Mouse (Mus musculus): ENCODE data around the gene Disp1.

GRCm38 (mm10) chr1:183043161-183043812 is 178.0 kb downstream of the Disp1 start:
- no peak for TF ChIP-seq MYOD1 (IDR thresholded peaks at IDR 0.05; ENCODE audit: control insufficient read depth, insufficient read length, low read depth)
- no peak for TF ChIP-seq CTCF (IDR thresholded peaks at IDR 0.05; ENCODE audit: control insufficient read depth, insufficient read depth, insufficient read length)
- TF ChIP-seq MAX (IDR thresholded peaks at IDR 0.05), result no peak
- TF ChIP-seq MYOG (IDR thresholded peaks at IDR 0.05; ENCODE audit: control insufficient read depth, extremely low read depth, insufficient read length), result no peak
- no peak for TF ChIP-seq FOSL1 (IDR thresholded peaks at IDR 0.05; ENCODE audit: insufficient read depth, low read length, poor library complexity, severe bottlenecking)

All from C2C12 (cell line).